Mouse (Mus musculus) embryonic fibroblast, embryonic 13.5 days (primary cell): ENCODE data around the gene Mgam. TPM values are rescaled to one million over a fixed set of nuclear protein-coding genes. Genes with fewer than 3 reads are reported as not detected.
"Not testable (repeated sequence)": the region's sequence is repeated elsewhere in the genome, so short reads cannot be mapped to it uniquely, and the experiment has no call there.

Experiments
- H3K27ac ChIP-seq: 2 replicates; pipeline ENCODE4 v1.5.1; 2012; ENCODE audit warnings: low read length, control low read depth, inconsistent platforms; ENCODE audit not compliant: insufficient read depth
- H3K4me1 ChIP-seq: 2 replicates; pipeline ENCODE4 v1.6.1; 2011; ENCODE audit warnings: low read length; ENCODE audit not compliant: control insufficient read depth, insufficient read depth
- H3K4me3 ChIP-seq: 2 replicates; pipeline ENCODE4 v1.5.1; 2011; ENCODE audit warnings: mild to moderate bottlenecking, control low read depth, low read length; ENCODE audit not compliant: insufficient read depth
- CTCF ChIP-seq: IDR thresholded peaks from 2 replicates; pipeline ENCODE4 v1.5.1; 2011; ENCODE audit warnings: mild to moderate bottlenecking, control low read depth, low read length, moderate library complexity, borderline replicate concordance; ENCODE audit not compliant: insufficient read depth
- POLR2A ChIP-seq: IDR thresholded peaks from 2 replicates; pipeline ENCODE4 v1.6.1; 2011; ENCODE audit warnings: low read depth, mild to moderate bottlenecking, control low read depth, low read length, moderate library complexity
- polyA plus RNA-seq: library from polyadenylated mRNA; stranded (reverse); fragments of >200 nt; gene quantifications from 2 replicates; pipeline ENCODE4 v1.2.4, GENCODE M21; 2011; ENCODE audit warnings: low read depth; ENCODE audit not compliant: missing spikeins, insufficient read length

The Mgam gene
- polyA plus RNA-seq, 1 experiment: not detected

GRCm38 (mm10) chr6:40715705-40716104, 87.1 kb downstream of the Mgam start:
- Histone ChIP-seq H3K4me1 (no peaks in the 10 kb centered on the region), H3K27ac (no peak overlapping the region), H3K4me3 (no peak overlapping the region)
- TF ChIP-seq CTCF: no peak
- TF ChIP-seq POLR2A: no peak

- H3K27ac ChIP-seq, H3K4me1 ChIP-seq, H3K4me3 ChIP-seq: not testable (repeated sequence)
Observed at GRCm38 (mm10) chr6:40728506-40728905, 99.9 kb downstream of the Mgam start.

GRCm38 (mm10) chr6:40739545-40739944, 110.9 kb downstream of the Mgam start:
- Histone ChIP-seq H3K4me1 (no peaks in the 10 kb centered on the region), H3K4me3 (no peak overlapping the region), H3K27ac (no peak overlapping the region)
- no peak for TF ChIP-seq POLR2A
- no peak for TF ChIP-seq CTCF

GRCm38 (mm10) chr6:40749030-40749429, 120.4 kb downstream of the Mgam start:
- not testable (repeated sequence) for H3K4me1 ChIP-seq, H3K27ac ChIP-seq, H3K4me3 ChIP-seq

DNA sequence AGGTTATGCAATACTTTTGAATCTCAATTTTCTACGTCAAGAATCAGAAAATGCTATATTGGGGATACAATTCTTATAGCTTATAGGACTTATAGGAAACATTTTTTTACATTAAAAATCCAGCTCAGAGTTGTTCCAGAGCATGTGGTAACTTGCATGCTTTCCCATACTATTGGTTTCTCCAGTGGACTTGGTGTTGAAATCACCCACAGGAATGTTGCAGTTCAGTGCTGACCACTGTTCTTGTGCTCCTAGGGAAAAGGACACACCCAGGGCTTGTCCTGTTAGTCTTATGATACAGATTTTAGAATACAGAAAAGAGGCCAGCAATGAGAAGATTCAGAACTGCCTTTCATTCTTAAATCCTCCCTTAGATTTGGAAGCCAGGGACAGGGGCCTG, 127.3 kb downstream of the Mgam start:
- no peak for TF ChIP-seq POLR2A
- TF ChIP-seq CTCF: no peak
- Histone ChIP-seq H3K4me3 (no peak overlapping the region), H3K4me1 (no peaks in the 10 kb centered on the region), H3K27ac (no peak overlapping the region)

DNA sequence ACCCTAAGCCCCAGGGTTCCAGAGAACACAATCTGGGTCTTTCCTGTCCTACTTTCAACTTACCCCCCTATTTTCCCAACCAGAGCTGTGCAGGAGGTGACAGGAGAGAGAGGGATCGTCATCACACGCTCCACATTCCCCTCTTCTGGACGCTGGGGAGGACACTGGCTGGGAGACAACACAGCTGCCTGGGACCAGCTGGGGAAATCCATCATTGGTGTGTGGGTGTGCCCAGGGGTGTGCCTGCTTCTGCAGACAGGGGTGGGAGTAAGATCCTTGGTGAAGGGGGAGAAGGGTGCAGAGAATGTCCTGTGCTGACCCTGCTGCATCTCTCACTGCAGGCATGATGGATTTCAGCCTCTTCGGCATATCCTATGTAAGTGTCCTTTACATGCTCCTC, 128.7 kb downstream of the Mgam start:
- H3K27ac ChIP-seq, H3K4me3 ChIP-seq: not testable (repeated sequence)

DNA sequence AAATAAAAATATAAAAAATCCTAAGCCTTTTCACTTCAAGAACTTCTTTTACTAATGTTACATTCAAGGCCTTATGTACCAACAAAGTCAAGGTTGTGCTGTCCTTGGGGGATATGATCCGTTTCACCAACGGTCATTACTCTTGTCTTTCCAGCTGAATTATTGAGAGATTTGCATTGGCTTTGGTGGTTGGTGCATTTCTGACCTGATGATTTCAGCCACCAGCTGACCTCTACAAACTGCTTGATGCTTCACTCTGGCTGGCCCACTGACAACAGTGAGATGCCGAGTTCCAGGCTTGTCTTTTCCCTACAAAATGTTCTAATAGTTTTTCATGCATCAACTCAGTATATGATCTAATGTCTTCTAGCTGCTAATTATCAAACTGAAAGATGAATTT, 146.0 kb downstream of the Mgam start:
- no peak for TF ChIP-seq CTCF
- no peak for TF ChIP-seq POLR2A
- no peak overlapping the region for H3K4me3 ChIP-seq
- H3K27ac ChIP-seq: no peak overlapping the region
- no peaks in the 10 kb centered on the region for H3K4me1 ChIP-seq

More for the DNA sequence above, 128.7 kb downstream of the Mgam start:
- H3K4me1 ChIP-seq: not testable (repeated sequence)

DNA sequence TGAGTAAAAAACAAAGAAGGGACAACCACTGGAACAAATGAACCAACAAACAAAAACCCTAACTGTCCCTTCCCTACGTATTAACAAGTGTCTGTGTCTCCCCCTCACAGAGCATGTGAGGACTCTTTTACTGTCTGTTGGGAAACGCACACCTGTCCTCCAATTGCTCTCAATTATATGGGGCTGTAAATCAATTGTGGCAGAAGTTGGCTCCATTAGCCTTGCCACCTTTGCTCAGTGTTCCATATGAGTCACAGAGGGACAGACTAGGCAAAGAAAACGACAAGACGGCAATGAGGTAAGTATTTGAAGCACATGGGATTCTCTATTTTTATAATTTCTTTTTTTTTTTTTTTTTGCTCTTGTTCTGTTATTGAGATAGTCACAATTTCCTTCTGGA, 149.8 kb downstream of the Mgam start:
- H3K4me1 ChIP-seq: no peaks in the 10 kb centered on the region
- TF ChIP-seq CTCF (no peak), POLR2A (no peak)
- H3K27ac ChIP-seq: no peak overlapping the region
- H3K4me3 ChIP-seq: no peak overlapping the region

GRCm38 (mm10) chr6:40783637-40784036, 155.0 kb downstream of the Mgam start:
- H3K4me3 ChIP-seq: no peak overlapping the region
- H3K27ac ChIP-seq: no peak overlapping the region
- TF ChIP-seq CTCF (no peak), POLR2A (no peak)
- no peaks in the 10 kb centered on the region for H3K4me1 ChIP-seq

DNA sequence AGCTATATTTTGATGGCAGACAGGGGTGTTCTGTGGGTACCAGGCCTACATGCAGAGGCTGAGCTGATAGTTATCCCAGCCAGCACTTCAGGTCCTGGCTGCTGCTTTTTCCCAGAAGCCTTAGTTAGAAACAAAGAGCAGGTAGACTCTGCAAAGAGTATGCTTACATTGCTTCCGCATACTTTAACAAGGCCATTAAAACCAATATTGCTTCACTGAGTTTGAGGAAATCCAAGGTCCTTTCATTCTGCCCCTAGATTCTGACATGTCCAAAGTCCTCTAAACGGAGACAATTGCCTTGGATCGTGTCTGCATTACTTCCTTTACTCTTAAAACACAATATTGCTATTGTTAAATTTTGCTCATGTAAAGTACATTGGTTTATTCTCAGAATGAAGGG, 155.7 kb downstream of the Mgam start:
- no peak for TF ChIP-seq POLR2A
- TF ChIP-seq CTCF: no peak
- Histone ChIP-seq H3K27ac (no peak overlapping the region), H3K4me1 (no peaks in the 10 kb centered on the region)

DNA sequence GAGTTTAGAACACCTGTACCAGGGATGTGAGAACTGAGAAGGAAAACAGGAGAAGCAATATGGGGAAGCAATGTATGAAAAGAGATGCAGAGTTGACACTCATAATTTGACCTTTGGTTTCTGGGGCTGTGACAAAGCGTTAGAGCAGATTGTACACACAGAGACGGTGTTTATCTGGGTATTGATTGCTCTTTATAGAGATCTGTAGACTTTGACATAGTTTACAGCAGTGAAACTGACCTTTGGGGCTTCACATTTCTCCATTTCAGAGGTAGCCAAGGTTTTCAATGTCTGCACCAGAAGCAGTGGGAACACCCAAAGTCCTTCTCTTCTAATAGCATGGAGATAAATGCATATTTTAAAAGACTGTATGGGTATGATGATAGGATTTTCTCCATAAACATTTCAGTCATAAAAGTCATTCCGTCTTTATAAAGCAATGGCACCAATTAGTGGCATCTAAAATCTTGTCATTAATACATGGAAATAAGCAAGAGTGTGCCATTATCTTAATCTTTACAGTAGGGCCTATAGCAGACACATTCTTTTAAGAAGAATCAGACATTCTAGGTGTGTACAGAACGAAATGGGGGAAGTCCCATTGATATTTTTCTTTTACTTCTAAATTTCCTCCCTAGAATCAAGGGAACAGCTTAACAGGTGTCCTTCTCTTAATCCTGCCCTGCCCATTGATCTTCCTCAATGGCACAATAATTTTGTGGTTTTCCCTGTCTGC, 166.6 kb downstream of the Mgam start:
- no peak overlapping the region for H3K27ac ChIP-seq
- no peak for TF ChIP-seq POLR2A
- TF ChIP-seq CTCF: no peak
- no peaks in the 10 kb centered on the region for H3K4me1 ChIP-seq
- no peak overlapping the region for H3K4me3 ChIP-seq

More for the DNA sequence above, 155.7 kb downstream of the Mgam start:
- no peak overlapping the region for H3K4me3 ChIP-seq
